Mouse (Mus musculus) mesoderm, embryonic 11.5 days (tissue): ENCODE results near the gene Il2rg.

Experiments
- DNase-seq: peaks from one replicate; pipeline ENCODE4 v3.0.0-alpha.2; 2012; ENCODE audit warnings: low read depth, low spot score

The Il2rg gene

GRCm38 (mm10) chrX:101260441-101261325, 7.4 kb downstream of the Il2rg start:
- peak; percentile 78 for DNase-seq

- DNase-seq = no peak
Measured at GRCm38 (mm10) chrX:101256603-101257002, 11.5 kb downstream of the Il2rg start.

- no peak for DNase-seq
Measured at GRCm38 (mm10) chrX:101254740-101255139, 13.3 kb downstream of the Il2rg start.

GRCm38 (mm10) chrX:101253952-101254729, 13.9 kb downstream of the Il2rg start, which contains the start of gene Foxo4:
Foxo4 (plus strand) TSS chrX:101254528.
- DNase-seq = peak; percentile 87

GRCm38 (mm10) chrX:101245011-101245410, 23.0 kb downstream of the Il2rg start:
- DNase-seq = no peak

- no peak for DNase-seq
Measured at GRCm38 (mm10) chrX:101222796-101223162, 45.3 kb downstream of the Il2rg start.

- DNase-seq = peak; percentile 94
Measured at GRCm38 (mm10) chrX:101221834-101222795, 45.9 kb downstream of the Il2rg start, which contains the start of gene Snx12. Snx12 (minus strand) TSS chrX:101222563.
